ENCODE assay signal across 10 mouse cellular contexts in the genomic region with DNA sequence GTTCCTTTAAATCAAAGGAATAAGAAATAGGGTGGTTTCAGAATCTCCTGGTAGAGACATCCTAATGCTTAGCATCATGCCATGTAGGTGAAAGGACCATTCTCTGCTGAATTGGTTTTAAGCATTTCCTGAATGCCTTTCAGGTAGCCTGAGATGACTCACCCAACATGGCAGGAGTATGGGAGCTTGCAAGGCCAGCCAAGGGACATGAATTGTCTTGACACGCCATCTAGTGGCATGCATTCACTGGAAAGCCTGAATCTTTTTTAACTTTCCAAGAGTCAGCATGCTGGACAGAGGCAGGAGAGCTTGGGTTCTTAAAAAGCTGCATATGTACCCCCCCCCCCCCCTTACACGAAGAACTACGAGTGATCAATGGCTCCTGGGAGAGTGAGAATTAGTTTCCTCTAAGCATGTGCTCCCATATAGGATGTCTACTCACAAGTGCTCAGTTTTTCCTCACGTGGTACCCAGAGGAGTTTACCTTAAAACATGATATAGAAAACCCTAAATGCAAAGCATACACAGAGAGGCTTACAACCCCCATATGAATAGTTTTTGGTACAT. TPM values are rescaled to one million over a fixed set of nuclear protein-coding genes. Genes with fewer than 3 reads are reported as not detected.
DNase-seq lines count a peak whose midpoint lies in the region; ATAC-seq and TF ChIP-seq lines count a peak whose summit lies in the region.
"Had no signal": no experiment of that assay in that cellular context is flagged by ENCODE, and none has a peak within 500 bp of the region (broad histone marks: within the 10 kb centered on the region; RNA-seq: fewer than 3 reads in every experiment).

No protein-coding gene starts in this region.

- no peak overlapping the region for H3K4me3 ChIP-seq in thymus, adult 2 months (ENCODE audit: control insufficient read depth, insufficient read depth, low read length)
- H3K4me3 ChIP-seq in forebrain, embryonic 14.5 days (ENCODE audit: low read depth, low read length), result no peak overlapping the region
- H3K4me3 ChIP-seq in intestine, embryonic 14.5 days (ENCODE audit: low read depth, low read length), result no peak overlapping the region
- H3K4me3 ChIP-seq in limb, embryonic 11.5 days (ENCODE audit: low read depth, low read length), result no peak overlapping the region
- H3K4me3 ChIP-seq in neural tube, embryonic 12.5 days, result no peak overlapping the region
- H3K4me3 ChIP-seq: embryonic facial prominence, embryonic 13.5 days had no signal

- no peak for TF ChIP-seq POLR2A in thymus, adult 2 months (IDR thresholded peaks at IDR 0.05; ENCODE audit: control insufficient read depth, extremely low read depth, insufficient read depth, low read length, poor library complexity)

- H3K27ac ChIP-seq in thymus, adult 2 months (ENCODE audit: control insufficient read depth, insufficient read depth, low read length), result no peak overlapping the region
- no peak overlapping the region for H3K27ac ChIP-seq in forebrain, embryonic 14.5 days (ENCODE audit: low read depth, low read length)
- H3K27ac ChIP-seq in intestine, embryonic 14.5 days (ENCODE audit: low read depth), result no peak overlapping the region
- no peak overlapping the region for H3K27ac ChIP-seq in limb, embryonic 11.5 days (replicated peaks; ENCODE audit: low read depth, low read length)
- no peak overlapping the region for H3K27ac ChIP-seq in neural tube, embryonic 12.5 days
- H3K27ac ChIP-seq: embryonic facial prominence, embryonic 13.5 days; macrophage had no signal

- no peaks in the 10 kb centered on the region for H3K9me3 ChIP-seq in forebrain, embryonic 14.5 days (replicated peaks; ENCODE audit: control insufficient read depth, low read length)
- no peaks in the 10 kb centered on the region for H3K9me3 ChIP-seq in intestine, embryonic 14.5 days (ENCODE audit: control insufficient read depth, low read length)
- no peaks in the 10 kb centered on the region for H3K9me3 ChIP-seq in limb, embryonic 11.5 days (ENCODE audit: control insufficient read depth, low read length)
- no peaks in the 10 kb centered on the region for H3K9me3 ChIP-seq in neural tube, embryonic 12.5 days
- H3K9me3 ChIP-seq: embryonic facial prominence, embryonic 13.5 days had no signal

- H3K4me1 ChIP-seq in thymus, adult 2 months (replicated peaks; ENCODE audit: control insufficient read depth, insufficient read depth, low read length), result no peaks in the 10 kb centered on the region
- H3K4me1 ChIP-seq in forebrain, embryonic 14.5 days (ENCODE audit: control insufficient read depth, insufficient read depth, low read length), result no peaks in the 10 kb centered on the region
- no peaks in the 10 kb centered on the region for H3K4me1 ChIP-seq in intestine, embryonic 14.5 days (replicated peaks; ENCODE audit: control insufficient read depth, insufficient read depth, low read length)
- no peaks in the 10 kb centered on the region for H3K4me1 ChIP-seq in limb, embryonic 11.5 days (ENCODE audit: control insufficient read depth, insufficient read depth, low read length)
- H3K4me1 ChIP-seq in neural tube, embryonic 12.5 days, result no peaks in the 10 kb centered on the region
- H3K4me1 ChIP-seq: embryonic facial prominence, embryonic 13.5 days had no signal

- no peak overlapping the region for H3K9ac ChIP-seq in forebrain, embryonic 14.5 days (ENCODE audit: low read length)
- no peak overlapping the region for H3K9ac ChIP-seq in intestine, embryonic 14.5 days (ENCODE audit: low read length)
- H3K9ac ChIP-seq in limb, embryonic 11.5 days (ENCODE audit: low read length), result no peak overlapping the region
- H3K9ac ChIP-seq in neural tube, embryonic 12.5 days, result no peak overlapping the region
- H3K9ac ChIP-seq: embryonic facial prominence, embryonic 13.5 days had no signal

- H3K36me3 ChIP-seq in thymus, adult 2 months (ENCODE audit: control insufficient read depth, insufficient read depth, low read length), result no peaks in the 10 kb centered on the region
- no peaks in the 10 kb centered on the region for H3K36me3 ChIP-seq in forebrain, embryonic 14.5 days (ENCODE audit: control insufficient read depth, insufficient read depth, low read length)
- H3K36me3 ChIP-seq in intestine, embryonic 14.5 days (ENCODE audit: control insufficient read depth, insufficient read depth, low read length), result no peaks in the 10 kb centered on the region
- H3K36me3 ChIP-seq in limb, embryonic 11.5 days (ENCODE audit: control insufficient read depth, insufficient read depth, low read length), result no peaks in the 10 kb centered on the region
- no peaks in the 10 kb centered on the region for H3K36me3 ChIP-seq in neural tube, embryonic 12.5 days
- H3K36me3 ChIP-seq: embryonic facial prominence, embryonic 13.5 days had no signal

- no peak for TF ChIP-seq CTCF in thymus, adult 2 months (IDR thresholded peaks at IDR 0.05; ENCODE audit: borderline replicate concordance, control insufficient read depth, extremely low read depth, insufficient read depth, low read length, poor library complexity)

- H3K27me3 ChIP-seq in thymus, adult 2 months (ENCODE audit: control insufficient read depth, insufficient read depth, low read length), result no peaks in the 10 kb centered on the region
- H3K27me3 ChIP-seq in forebrain, embryonic 14.5 days (replicated peaks; ENCODE audit: control insufficient read depth, insufficient read depth, low read length), result no peaks in the 10 kb centered on the region
- H3K27me3 ChIP-seq in intestine, embryonic 14.5 days (replicated peaks; ENCODE audit: control insufficient read depth, insufficient read depth, low read length), result no peaks in the 10 kb centered on the region
- no peaks in the 10 kb centered on the region for H3K27me3 ChIP-seq in limb, embryonic 11.5 days (ENCODE audit: control insufficient read depth, insufficient read depth, low read length)
- H3K27me3 ChIP-seq in neural tube, embryonic 12.5 days (replicated peaks), result no peaks in the 10 kb centered on the region

- 19% methylated on average over 4 of the region's 4 CpGs for WGBS in thymus, adult 2 months
- 21% methylated on average over 4 of the region's 4 CpGs for WGBS in forebrain, embryonic 14.5 days
- WGBS in intestine, embryonic 14.5 days, result 15% methylated on average over 4 of the region's 4 CpGs
- 14% methylated on average over 4 of the region's 4 CpGs for WGBS in limb, embryonic 11.5 days
- 23% methylated on average over 4 of the region's 4 CpGs for WGBS in neural tube, embryonic 12.5 days

- no peak overlapping the region for H3K4me2 ChIP-seq in forebrain, embryonic 14.5 days (ENCODE audit: low read length)
- no peak overlapping the region for H3K4me2 ChIP-seq in intestine, embryonic 14.5 days (ENCODE audit: low read length)
- no peak overlapping the region for H3K4me2 ChIP-seq in limb, embryonic 11.5 days (ENCODE audit: low read depth, severe bottlenecking)
- no peak overlapping the region for H3K4me2 ChIP-seq in neural tube, embryonic 12.5 days (replicated peaks)
- H3K4me2 ChIP-seq: embryonic facial prominence, embryonic 13.5 days had no signal

- peak; percentile 24 for DNase-seq in thymus, adult 2 months
- no peak for DNase-seq in thymus, adult 18-20 months
- DNase-seq in c-Kit-positive CD71-positive TER-119-positive erythroid progenitor cells, embryonic 14.5 days (ENCODE audit: low spot score), result peak; percentile 3
- DNase-seq in forebrain, embryonic 14.5 days (ENCODE audit: low spot score), result peak; percentile 85
- DNase-seq in intestine, embryonic 14.5 days (ENCODE audit: low spot score), result peak; percentile 61
- DNase-seq in limb, embryonic 11.5 days (ENCODE audit: low spot score), result peak; percentile 79
- DNase-seq in thymus, postnatal 4 days, result peak; percentile 44

- peak; percentile 65; the same call in 1 of the 2 replicates for ATAC-seq in forebrain, embryonic 14.5 days
- peak; percentile 43; the same call in 1 of the 2 replicates for ATAC-seq in intestine, embryonic 14.5 days (replicated peaks; ENCODE audit: low FRiP score, low TSS enrichment, low read depth)
- ATAC-seq in limb, embryonic 11.5 days (ENCODE audit: insufficient number of reproducible peaks, low FRiP score, low TSS enrichment, low read depth), result no peak
- 0 out of 2 replicates have a peak, but pooled peaks have one; percentile 44 for ATAC-seq in neural tube, embryonic 12.5 days (ENCODE audit: low FRiP score, low read depth)

RNA-seq across cellular contexts. Expression of a gene that starts 59.7 kb away (rescaled TPM):
- 35.2 and 35.4 TPM in 2 replicates for polyA plus RNA-seq in thymus, adult 2 months (2012; rRNA removed)
- 113 and 127 TPM in 2 replicates for polyA plus RNA-seq in forebrain, embryonic 14.5 days (2014; fragmentation: Nextera tagmentation; extraction: Ambion mirVana)
- polyA plus RNA-seq in intestine, embryonic 14.5 days (2014; fragmentation: Nextera tagmentation; extraction: Ambion mirVana), result 46.2 and 55.8 TPM in 2 replicates
- 67.8 and 68.1 TPM in 2 replicates for polyA plus RNA-seq in limb, embryonic 11.5 days (2014; fragmentation: Nextera tagmentation; extraction: Ambion mirVana)
- polyA plus RNA-seq in neural tube, embryonic 12.5 days (2016; fragmentation: Nextera tagmentation; extraction: Ambion mirVana), result 60.2 and 65.1 TPM in 2 replicates

Comparison
In these comparisons a context has a peak if more than half of its experiments do, and no peak if none do; other contexts are left out.
1. DNase-seq: peak in thymus, adult 2 months (single experiment), c-Kit-positive CD71-positive TER-119-positive erythroid progenitor cells, embryonic 14.5 days (single experiment), forebrain, embryonic 14.5 days (single experiment), intestine, embryonic 14.5 days (single experiment), limb, embryonic 11.5 days (single experiment) and thymus, postnatal 4 days (single experiment); none in thymus, adult 18-20 months (0 of 2).